ENCODE assay signal across 9 mouse cellular contexts in the genomic region with DNA sequence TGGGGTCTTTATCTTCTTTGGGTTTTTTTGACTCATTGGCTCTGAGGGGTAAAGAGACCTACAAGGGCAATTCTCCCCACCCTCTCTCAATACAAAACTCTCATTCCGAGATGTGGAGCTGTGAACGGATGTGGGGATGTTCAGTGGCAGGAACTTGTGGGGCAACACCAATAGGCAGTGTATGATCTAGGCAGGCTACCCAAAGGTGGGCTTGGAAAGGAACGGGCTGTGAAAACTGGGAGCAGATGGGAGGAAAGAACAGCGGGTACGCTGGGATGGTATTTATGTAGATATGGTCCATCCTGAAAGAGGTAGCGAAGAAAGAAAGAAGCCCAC. TPM values are rescaled to one million over a fixed set of nuclear protein-coding genes. Genes with fewer than 3 reads are reported as not detected.
DNase-seq lines count a peak whose midpoint lies in the region; ATAC-seq and TF ChIP-seq lines count a peak whose summit lies in the region.
"Had no signal": no experiment of that assay in that cellular context is flagged by ENCODE, and none has a peak within 500 bp of the region (broad histone marks: within the 10 kb centered on the region; RNA-seq: fewer than 3 reads in every experiment).

No protein-coding gene starts in this region.

- H3K4me2 ChIP-seq in heart, postnatal 0 days (ENCODE audit: low read depth, low read length), result peak overlapping the region; percentile 100
- peak overlapping the region; percentile 82 for H3K4me2 ChIP-seq in midbrain, postnatal 0 days (ENCODE audit: low read depth, low read length, poor library complexity, severe bottlenecking)

- intact Hi-C loops in heart, postnatal 10 days (cut with DNase I), result no loop called here

- TF ChIP-seq EP300 in heart, postnatal 0 days (IDR thresholded peaks at IDR 0.05; ENCODE audit: low read depth), result no peak

- no peaks in the 10 kb centered on the region for H3K9me3 ChIP-seq in heart, postnatal 0 days (replicated peaks; ENCODE audit: control insufficient read depth, low read length)
- H3K9me3 ChIP-seq in embryonic facial prominence, embryonic 10.5 days, result no peaks in the 10 kb centered on the region
- no peaks in the 10 kb centered on the region for H3K9me3 ChIP-seq in midbrain, postnatal 0 days (ENCODE audit: low read length)
- H3K9me3 ChIP-seq: G1E had no signal

- DNase-seq in heart, postnatal 0 days (ENCODE audit: low spot score), result no peak
- no peak for DNase-seq in heart, postnatal 10 days
- no peak for DNase-seq in embryonic facial prominence, embryonic 10.5 days (ENCODE audit: low spot score)
- no peak for DNase-seq in midbrain, postnatal 0 days (ENCODE audit: low spot score)
- DNase-seq in ovary, postnatal 10 days (ENCODE audit: low spot score), result no peak
- no peak for DNase-seq in retina, embryonic 14.5 days (ENCODE audit: low spot score)
- DNase-seq in adrenal gland, adult 18-20 months (ENCODE audit: low spot score in 2 of 2), result no peak

- no peak overlapping the region for H3K9ac ChIP-seq in heart, postnatal 0 days (replicated peaks; ENCODE audit: low read depth, low read length)
- peak overlapping the region; percentile 90 for H3K9ac ChIP-seq in midbrain, postnatal 0 days (replicated peaks; ENCODE audit: low read length, poor library complexity, severe bottlenecking)

- no peak overlapping the region for H3K27ac ChIP-seq in heart, postnatal 0 days (ENCODE audit: low read depth)
- no peak overlapping the region for H3K27ac ChIP-seq in embryonic facial prominence, embryonic 10.5 days (replicated peaks)
- peak overlapping the region; percentile 87 for H3K27ac ChIP-seq in midbrain, postnatal 0 days (ENCODE audit: low read depth, low read length)

- H3K4me1 ChIP-seq in heart, postnatal 0 days (ENCODE audit: control insufficient read depth, insufficient read depth), result peaks cover 14% of the 10 kb centered on the region
- peaks cover 25% of the 10 kb centered on the region for H3K4me1 ChIP-seq in embryonic facial prominence, embryonic 10.5 days
- no peaks in the 10 kb centered on the region for H3K4me1 ChIP-seq in midbrain, postnatal 0 days (ENCODE audit: insufficient read depth, low read length)

- peaks cover 58% of the 10 kb centered on the region for H3K27me3 ChIP-seq in heart, postnatal 0 days (ENCODE audit: control insufficient read depth, insufficient read depth, low read length)
- H3K27me3 ChIP-seq in embryonic facial prominence, embryonic 10.5 days (replicated peaks; ENCODE audit: low read depth, poor library complexity, severe bottlenecking), result peaks cover 91% of the 10 kb centered on the region
- peaks cover 11% of the 10 kb centered on the region for H3K27me3 ChIP-seq in midbrain, postnatal 0 days (ENCODE audit: insufficient read depth, low read length)

- no peaks in the 10 kb centered on the region for H3K36me3 ChIP-seq in heart, postnatal 0 days (replicated peaks; ENCODE audit: control insufficient read depth, insufficient read depth, low read length)
- H3K36me3 ChIP-seq in embryonic facial prominence, embryonic 10.5 days (replicated peaks), result no peaks in the 10 kb centered on the region
- H3K36me3 ChIP-seq in midbrain, postnatal 0 days (ENCODE audit: insufficient read depth, low read length), result peaks cover 7% of the 10 kb centered on the region; the same call in 1 of the 2 replicates

- ATAC-seq in heart, postnatal 0 days (ENCODE audit: insufficient read depth, low read depth), result no peak
- peak; percentile 15 for ATAC-seq in inflammation-experienced regulatory T-cells, adult 6 months
- no peak for ATAC-seq in midbrain, postnatal 0 days (ENCODE audit: low FRiP score)

- WGBS in heart, postnatal 0 days, result 14% methylated on average over 6 of the region's 6 CpGs
- 13% methylated on average over 6 of the region's 6 CpGs for WGBS in embryonic facial prominence, embryonic 10.5 days
- 5% methylated on average over 6 of the region's 6 CpGs for WGBS in midbrain, postnatal 0 days

- peak overlapping the region; percentile 70 for H3K4me3 ChIP-seq in heart, postnatal 0 days (ENCODE audit: low read depth, low read length)
- H3K4me3 ChIP-seq in embryonic facial prominence, embryonic 10.5 days, result peak overlapping the region; percentile 72
- H3K4me3 ChIP-seq in midbrain, postnatal 0 days (ENCODE audit: low read depth, low read length), result peak overlapping the region; percentile 79

- no peak for TF ChIP-seq CTCF in heart, postnatal 0 days (IDR thresholded peaks at IDR 0.05; ENCODE audit: low read depth)
- TF ChIP-seq CTCF in midbrain, postnatal 0 days (IDR thresholded peaks at IDR 0.05), result no peak

RNA-seq across cellular contexts. Expression of a gene that starts 0.2 kb away (rescaled TPM):
- total RNA-seq in heart, postnatal 0 days (2014; rRNA removed; ENCODE audit: low replicate concordance), result 1.7 TPM in 1 of 2 replicates, not detected in the other
- polyA plus RNA-seq in heart, postnatal 0 days (2015; fragmentation: Nextera tagmentation; extraction: Ambion mirVana), result 0.16 and 0.43 TPM in 2 replicates
- 1 to 10 TPM in 1 of 2 experiments, under 1 TPM in 1; 0.57 to 1.0 TPM for total RNA-seq in heart, postnatal 10 days (2021)
- 1.5 and 2.0 TPM in 2 replicates for polyA plus RNA-seq in embryonic facial prominence, embryonic 10.5 days (2016; fragmentation: Nextera tagmentation; extraction: Ambion mirVana)
- not detected for polyA plus RNA-seq in inflammation-experienced regulatory T-cells, adult 6 months (2017; shearing (Covaris generic))
- total RNA-seq in midbrain, postnatal 0 days (2014; rRNA removed), result 60.1 and 66.8 TPM in 2 replicates
- 22.9 and 28.0 TPM in 2 replicates for polyA plus RNA-seq in midbrain, postnatal 0 days (2015; fragmentation: Nextera tagmentation; extraction: Ambion mirVana)
- total RNA-seq in adrenal gland, adult 18-20 months (2021), result under 1 TPM in 1 of 2 experiments, not detected in 1; 0.23 TPM
- polyA plus RNA-seq: G1E had no signal

RNA-seq across cellular contexts. Expression of a gene that starts 14.2 kb away (rescaled TPM):
- 30.1 and 31.9 TPM in 2 replicates for total RNA-seq in heart, postnatal 0 days (2014; rRNA removed; ENCODE audit: low replicate concordance)
- 20.1 and 22.6 TPM in 2 replicates for polyA plus RNA-seq in heart, postnatal 0 days (2015; fragmentation: Nextera tagmentation; extraction: Ambion mirVana)
- total RNA-seq in heart, postnatal 10 days (2021), result 10 to 100 TPM; 54.0 to 56.3 TPM
- 60.2 and 62.6 TPM in 2 replicates for polyA plus RNA-seq in embryonic facial prominence, embryonic 10.5 days (2016; fragmentation: Nextera tagmentation; extraction: Ambion mirVana)
- polyA plus RNA-seq in inflammation-experienced regulatory T-cells, adult 6 months (2017; shearing (Covaris generic)), result 10 to 100 TPM; 16.2 to 20.0 (median 19.1) TPM
- total RNA-seq in midbrain, postnatal 0 days (2014; rRNA removed), result 22.0 and 31.7 TPM in 2 replicates
- polyA plus RNA-seq in midbrain, postnatal 0 days (2015; fragmentation: Nextera tagmentation; extraction: Ambion mirVana), result 18.6 and 19.5 TPM in 2 replicates
- 10 to 100 TPM; 41.5 to 52.9 TPM for total RNA-seq in adrenal gland, adult 18-20 months (2021)

RNA-seq across cellular contexts. Expression of a gene that starts 31.2 kb away (rescaled TPM):
- 5.8 and 6.8 TPM in 2 replicates for total RNA-seq in heart, postnatal 0 days (2014; rRNA removed; ENCODE audit: low replicate concordance)
- polyA plus RNA-seq in heart, postnatal 0 days (2015; fragmentation: Nextera tagmentation; extraction: Ambion mirVana), result 3.6 and 4.1 TPM in 2 replicates
- total RNA-seq in heart, postnatal 10 days (2021), result 1 to 10 TPM; 5.4 to 6.1 TPM
- polyA plus RNA-seq in embryonic facial prominence, embryonic 10.5 days (2016; fragmentation: Nextera tagmentation; extraction: Ambion mirVana), result 6.3 and 6.6 TPM in 2 replicates
- polyA plus RNA-seq in inflammation-experienced regulatory T-cells, adult 6 months (2017; shearing (Covaris generic)), result 1 to 10 TPM; 1.8 to 3.9 (median 2.8) TPM
- total RNA-seq in midbrain, postnatal 0 days (2014; rRNA removed), result 9.1 and 12.2 TPM in 2 replicates
- polyA plus RNA-seq in midbrain, postnatal 0 days (2015; fragmentation: Nextera tagmentation; extraction: Ambion mirVana), result 8.4 and 9.3 TPM in 2 replicates
- total RNA-seq in adrenal gland, adult 18-20 months (2021), result 1 to 10 TPM; 6.8 to 7.0 TPM

RNA-seq across cellular contexts. Expression of a gene that starts 43.7 kb away (rescaled TPM):
- 1.3 and 1.5 TPM in 2 replicates for total RNA-seq in heart, postnatal 0 days (2014; rRNA removed; ENCODE audit: low replicate concordance)
- polyA plus RNA-seq in heart, postnatal 0 days (2015; fragmentation: Nextera tagmentation; extraction: Ambion mirVana), result 0.26 and 0.45 TPM in 2 replicates
- under 1 TPM; 0.38 to 0.40 TPM for total RNA-seq in heart, postnatal 10 days (2021)
- polyA plus RNA-seq in embryonic facial prominence, embryonic 10.5 days (2016; fragmentation: Nextera tagmentation; extraction: Ambion mirVana), result 0.67 and 0.86 TPM in 2 replicates
- polyA plus RNA-seq in inflammation-experienced regulatory T-cells, adult 6 months (2017; shearing (Covaris generic)), result under 1 TPM in 1 of 3 experiments, not detected in 2; 0.28 TPM
- total RNA-seq in midbrain, postnatal 0 days (2014; rRNA removed), result 43.1 and 61.3 TPM in 2 replicates
- 32.8 and 33.0 TPM in 2 replicates for polyA plus RNA-seq in midbrain, postnatal 0 days (2015; fragmentation: Nextera tagmentation; extraction: Ambion mirVana)
- total RNA-seq in adrenal gland, adult 18-20 months (2021), result 1 to 10 TPM; 6.0 to 7.9 TPM

RNA-seq across cellular contexts. Expression of a gene that starts 49.1 kb away (rescaled TPM):
- 16.0 and 21.3 TPM in 2 replicates for total RNA-seq in heart, postnatal 0 days (2014; rRNA removed; ENCODE audit: low replicate concordance)
- polyA plus RNA-seq in heart, postnatal 0 days (2015; fragmentation: Nextera tagmentation; extraction: Ambion mirVana), result 68.5 and 78.4 TPM in 2 replicates
- 10 to 100 TPM; 69.3 to 75.1 TPM for total RNA-seq in heart, postnatal 10 days (2021)
- polyA plus RNA-seq in embryonic facial prominence, embryonic 10.5 days (2016; fragmentation: Nextera tagmentation; extraction: Ambion mirVana), result 66.6 and 70.6 TPM in 2 replicates
- polyA plus RNA-seq in inflammation-experienced regulatory T-cells, adult 6 months (2017; shearing (Covaris generic)), result 10 to 100 TPM; 44.2 to 58.7 (median 47.1) TPM
- 18.9 and 24.8 TPM in 2 replicates for total RNA-seq in midbrain, postnatal 0 days (2014; rRNA removed)
- 70.6 and 77.4 TPM in 2 replicates for polyA plus RNA-seq in midbrain, postnatal 0 days (2015; fragmentation: Nextera tagmentation; extraction: Ambion mirVana)
- total RNA-seq in adrenal gland, adult 18-20 months (2021), result 100 to 1,000 TPM; 121 to 185 TPM

Comparison
In these comparisons a context has a peak if more than half of its experiments do, and no peak if none do; other contexts are left out.
1. RNA of a gene that starts 0.2 kb away (total RNA-seq): 60.1 to 66.8 TPM in midbrain, postnatal 0 days; 0.57 to 1.0 TPM in heart, postnatal 10 days, 0.23 TPM in adrenal gland, adult 18-20 months and 1.7 TPM in heart, postnatal 0 days; every median in the first group is over 10 times any median in the second.
2. Peak in every context shown above with its lines, with median percentiles within 50 percentile points of each other: H3K4me3 ChIP-seq.